Mouse (Mus musculus) yolk sac, embryonic 10.5 days (tissue): Measurements from ENCODE around the gene Klrb1f.
A peak's percentile ranks its signal among the peaks of the same experiment; 100 is the strongest.
"Not testable (repeated sequence)": the region's sequence is repeated elsewhere in the genome, so short reads cannot be mapped to it uniquely, and the experiment has no call there.

Source experiments
- DNase-seq: peaks from one replicate; pipeline ENCODE4 v3.0.0-alpha.2; 2017; ENCODE audit warnings: low spot score

Klrb1f gene

DNA sequence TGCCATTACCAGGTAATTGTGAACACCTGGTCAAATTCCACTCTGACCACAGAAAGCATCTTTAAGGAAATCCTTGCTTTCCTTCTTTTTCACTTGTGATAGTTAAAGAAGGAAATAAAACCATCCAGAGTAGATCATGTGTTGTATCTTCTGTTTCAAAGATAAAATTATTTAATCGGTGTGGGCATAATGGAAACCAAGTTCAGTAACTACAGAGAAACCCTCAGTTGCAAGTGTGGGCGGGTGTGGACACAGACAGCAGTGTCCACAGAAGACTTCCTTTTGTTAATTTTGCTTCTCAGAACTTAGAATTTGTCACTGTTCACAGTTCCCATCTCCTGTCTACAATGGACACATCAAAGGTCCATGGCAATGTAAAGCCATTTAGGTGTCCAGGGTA lies at the start of gene Klrb1f:
Gene Klrb1f (plus strand): TSS at position 301 of the 400 bp plus-strand sequence.
- DNase-seq, result no peak

DNA sequence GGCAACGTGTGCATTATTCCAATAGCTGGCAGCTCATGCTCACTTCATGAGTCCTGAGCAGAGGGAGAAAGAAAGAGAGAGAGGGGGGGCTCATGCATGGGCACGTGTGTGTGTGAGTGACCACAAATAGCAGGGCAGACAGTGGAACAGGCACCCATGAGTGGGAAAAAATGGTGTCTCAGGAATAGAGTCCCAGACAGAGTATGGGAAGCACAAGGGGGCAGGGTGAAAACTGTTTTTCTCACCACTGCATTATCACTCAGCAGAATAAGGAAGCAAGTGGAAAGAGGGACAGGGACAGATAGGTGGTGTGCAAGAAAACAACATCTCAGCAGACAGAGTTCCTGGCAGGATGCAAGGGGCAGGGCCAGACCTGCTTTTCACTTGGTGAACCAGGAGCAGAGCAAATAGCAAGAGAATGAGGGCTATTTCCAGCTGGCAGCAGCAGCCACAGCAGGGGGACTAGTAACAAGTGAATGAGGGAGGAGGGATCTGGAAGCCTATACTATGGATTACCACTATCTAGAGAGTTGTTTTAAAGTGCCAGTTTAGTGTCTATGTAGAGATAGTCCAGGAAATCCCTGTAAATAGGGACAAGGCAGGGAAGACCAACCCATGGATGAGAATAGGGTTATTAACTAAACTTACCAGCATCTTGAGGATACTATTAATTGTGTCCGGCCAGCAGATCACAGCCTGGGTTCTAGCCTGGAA lies 49.5 kb upstream of the Klrb1f start:
- no peak for DNase-seq

DNA sequence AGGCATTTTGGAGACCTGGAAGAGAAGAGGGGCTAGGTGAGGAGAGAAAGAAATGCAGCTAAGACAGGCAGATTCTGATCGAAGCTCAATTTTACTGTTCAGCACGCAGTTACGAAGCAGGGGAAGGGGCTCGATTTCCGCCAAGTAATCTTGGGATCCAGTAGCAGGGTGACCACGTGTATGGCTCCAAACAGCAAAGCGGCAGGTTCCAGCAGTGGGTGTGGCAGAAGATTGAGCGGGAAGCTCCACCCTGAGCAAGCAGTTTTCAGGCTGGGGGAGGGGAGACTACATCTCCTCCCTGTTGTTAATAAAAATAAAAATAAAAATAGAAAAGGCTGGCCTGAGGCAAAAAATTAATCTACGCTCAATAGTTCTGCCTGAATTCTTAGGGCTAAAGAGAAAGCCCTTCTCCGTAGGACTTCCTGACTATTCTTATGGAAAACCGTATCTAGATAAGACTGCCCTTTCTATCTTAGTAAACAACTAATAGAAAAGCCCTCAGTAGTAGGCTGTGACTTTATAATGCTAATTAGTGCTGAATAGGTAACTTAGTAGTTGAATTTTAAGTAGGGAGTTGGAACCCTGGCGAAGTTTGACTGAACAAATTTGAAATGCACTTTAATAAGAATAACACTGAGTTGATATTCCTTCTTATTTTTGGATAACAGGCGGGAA lies 48.8 kb upstream of the Klrb1f start:
- DNase-seq, result peak; percentile 17

DNA sequence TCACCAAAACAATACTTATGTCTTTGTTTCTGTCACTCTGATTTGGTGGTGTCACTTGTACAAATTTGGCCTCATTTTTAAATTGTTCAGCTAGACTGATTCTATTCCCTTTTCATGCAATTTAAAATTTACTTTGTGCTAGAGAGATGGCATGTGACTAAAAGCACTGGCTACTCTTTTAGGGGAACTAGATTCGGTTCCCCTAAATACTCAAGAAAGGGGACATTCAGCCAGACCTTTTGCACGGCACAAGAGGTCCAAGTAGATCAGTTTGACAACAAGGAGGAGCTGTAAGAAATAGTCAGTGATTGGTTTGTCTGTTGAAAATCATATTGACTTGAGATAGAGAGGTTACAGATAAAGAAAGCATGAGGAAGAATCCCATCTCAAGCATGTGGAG lies 44.3 kb upstream of the Klrb1f start:
- no peak for DNase-seq

DNA sequence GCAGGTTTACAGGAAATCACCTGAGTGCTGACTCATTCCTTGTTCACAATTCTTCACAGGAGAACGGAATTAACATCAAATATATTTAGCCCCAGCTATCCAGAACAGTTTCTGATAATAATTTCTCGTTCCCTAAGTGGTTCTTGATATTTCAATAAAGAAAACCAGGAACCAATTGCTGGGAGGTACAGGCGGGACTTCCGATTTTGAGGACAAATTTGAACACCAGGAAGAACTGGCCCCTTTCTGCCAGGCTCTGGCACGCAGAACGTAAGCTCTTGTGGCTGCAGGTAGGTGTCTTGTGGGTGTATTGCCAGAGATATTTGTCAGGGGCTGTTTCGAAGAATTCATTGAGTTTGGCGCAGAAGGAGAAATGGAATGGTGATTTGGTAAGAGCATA lies 37.1 kb upstream of the Klrb1f start:
- no peak for DNase-seq

DNA sequence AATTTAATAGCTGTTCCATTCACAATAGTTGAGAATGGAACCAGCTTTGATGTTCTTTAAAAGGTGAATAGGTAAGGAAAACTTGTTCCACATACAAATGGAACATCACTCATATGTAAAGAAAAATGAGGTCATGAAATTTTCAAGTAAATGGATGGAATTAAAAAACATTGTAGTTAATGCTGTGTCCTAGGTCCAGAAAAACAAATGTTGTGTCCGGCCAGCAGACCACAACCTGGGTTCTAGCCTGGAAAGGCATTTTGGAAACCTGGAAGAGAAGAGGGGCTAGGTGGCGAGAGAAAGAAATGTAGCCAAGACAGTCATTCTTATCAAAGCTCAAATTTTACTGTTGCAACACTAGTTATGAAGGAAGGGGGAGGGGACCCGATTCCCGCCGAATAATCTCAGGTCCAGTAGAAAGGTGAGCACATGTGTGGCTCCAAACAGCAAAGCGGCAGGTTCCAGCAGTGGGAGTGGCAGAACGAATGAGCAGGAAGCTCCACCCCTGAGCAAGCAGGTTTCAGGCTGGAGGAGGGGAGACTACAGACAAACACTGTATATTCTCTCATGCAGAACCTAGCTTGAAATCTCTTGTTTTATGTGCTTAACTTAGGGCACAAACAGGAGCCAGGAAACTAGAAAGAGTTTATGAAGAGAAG lies 35.7 kb upstream of the Klrb1f start:
- not testable (repeated sequence) for DNase-seq

DNA sequence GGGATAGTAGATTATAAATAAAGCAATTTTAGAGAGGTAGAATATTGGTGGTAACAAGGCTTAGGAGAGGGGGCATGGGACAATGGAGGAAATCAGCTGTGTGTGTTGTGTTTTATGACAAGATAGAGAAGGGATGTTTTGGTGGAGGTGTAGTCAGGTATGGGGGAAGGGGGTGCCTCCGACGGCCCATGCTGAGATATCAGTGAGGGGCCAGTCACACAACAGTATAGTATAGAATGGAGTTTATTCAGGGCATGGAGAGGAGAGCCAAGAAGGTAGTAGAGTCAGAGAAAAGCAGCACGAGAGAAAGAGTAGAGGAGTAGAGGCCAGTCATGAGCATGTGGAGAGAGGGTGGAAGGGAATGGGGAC lies 35.2 kb upstream of the Klrb1f start:
- no peak for DNase-seq

DNA sequence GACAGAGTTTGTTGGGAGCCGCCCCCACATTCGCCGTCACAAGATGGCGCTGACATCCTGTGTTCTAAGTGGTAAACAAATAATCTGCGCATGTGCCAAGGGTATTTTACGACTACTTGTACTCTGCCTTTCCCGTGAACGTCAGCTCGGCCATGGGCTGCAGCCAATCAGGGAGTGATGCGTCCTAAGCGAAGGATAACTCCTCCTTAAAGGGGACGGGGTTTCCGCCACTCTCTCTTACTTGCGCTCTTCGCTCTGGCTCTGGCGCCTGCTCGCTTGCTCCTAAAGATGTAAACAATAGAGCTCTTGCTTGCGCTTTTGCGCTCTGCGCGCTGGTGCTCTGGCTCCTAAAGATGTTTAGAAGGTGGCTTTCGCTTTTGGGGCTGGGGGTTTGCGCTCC lies 33.7 kb upstream of the Klrb1f start:
- not testable (repeated sequence) for DNase-seq

DNA sequence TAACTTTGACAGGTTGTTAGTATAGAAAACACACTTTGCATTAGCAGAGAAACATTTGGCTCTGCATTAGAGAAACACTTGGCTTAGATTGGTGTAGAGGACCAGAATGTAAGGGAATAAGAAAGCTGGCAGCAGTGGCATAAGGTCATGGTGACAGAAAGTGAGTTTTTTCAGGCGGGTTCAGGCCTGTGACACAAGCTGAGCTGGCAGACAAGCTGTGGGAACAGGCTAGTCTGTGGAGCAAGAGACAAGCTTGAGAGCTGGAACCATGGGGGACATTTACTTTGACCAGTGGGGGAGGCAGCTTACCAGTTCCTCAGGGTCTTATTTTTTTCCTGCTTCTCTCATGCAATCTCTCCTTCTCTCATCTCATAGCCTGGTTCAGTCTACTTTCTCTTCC lies 32.7 kb upstream of the Klrb1f start:
- DNase-seq, result no peak

DNA sequence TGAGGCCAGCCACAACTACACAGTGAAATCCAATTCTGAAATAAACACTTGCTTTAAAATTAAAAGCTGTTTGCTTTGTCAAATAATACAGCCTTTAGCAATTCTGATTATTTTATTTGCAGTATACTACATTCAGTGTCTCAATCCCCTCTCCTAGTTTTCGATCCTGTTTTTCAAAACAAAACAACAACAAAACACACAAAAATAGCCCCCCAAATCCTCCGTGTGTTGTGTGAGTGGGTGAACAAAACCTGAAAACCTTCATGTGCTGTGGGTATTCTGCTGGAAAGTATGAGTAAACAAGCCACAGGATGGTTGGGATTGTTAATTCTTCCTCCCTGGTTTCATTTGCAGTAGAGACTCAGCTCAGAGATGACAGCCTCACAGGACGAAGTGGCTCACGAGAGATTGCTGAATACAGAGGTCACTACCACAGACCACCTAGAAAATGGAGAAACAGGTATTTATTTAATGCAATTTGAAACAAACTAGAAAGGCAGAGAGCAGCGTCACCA lies 31.9 kb upstream of the Klrb1f start:
- no peak for DNase-seq

DNA sequence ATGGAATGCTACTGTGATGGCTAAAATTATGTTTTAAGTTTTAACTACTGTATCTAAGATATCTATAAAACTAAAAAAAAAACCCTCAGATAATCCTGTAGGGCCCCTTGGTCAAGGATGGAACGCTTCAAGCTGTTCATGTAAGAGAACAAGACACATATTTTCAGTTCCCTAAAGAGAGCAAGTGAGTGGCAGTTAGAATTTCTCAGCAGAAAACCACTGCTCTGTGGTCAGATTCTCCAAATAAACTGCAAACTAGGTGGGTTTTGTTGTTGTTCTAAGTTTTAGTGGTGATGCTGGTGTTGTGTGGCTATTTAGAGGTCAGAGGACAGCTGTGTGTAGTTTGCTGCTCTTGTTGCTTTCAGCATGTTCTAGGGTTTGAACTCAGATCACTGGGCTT lies 31.3 kb upstream of the Klrb1f start:
- no peak for DNase-seq

DNA sequence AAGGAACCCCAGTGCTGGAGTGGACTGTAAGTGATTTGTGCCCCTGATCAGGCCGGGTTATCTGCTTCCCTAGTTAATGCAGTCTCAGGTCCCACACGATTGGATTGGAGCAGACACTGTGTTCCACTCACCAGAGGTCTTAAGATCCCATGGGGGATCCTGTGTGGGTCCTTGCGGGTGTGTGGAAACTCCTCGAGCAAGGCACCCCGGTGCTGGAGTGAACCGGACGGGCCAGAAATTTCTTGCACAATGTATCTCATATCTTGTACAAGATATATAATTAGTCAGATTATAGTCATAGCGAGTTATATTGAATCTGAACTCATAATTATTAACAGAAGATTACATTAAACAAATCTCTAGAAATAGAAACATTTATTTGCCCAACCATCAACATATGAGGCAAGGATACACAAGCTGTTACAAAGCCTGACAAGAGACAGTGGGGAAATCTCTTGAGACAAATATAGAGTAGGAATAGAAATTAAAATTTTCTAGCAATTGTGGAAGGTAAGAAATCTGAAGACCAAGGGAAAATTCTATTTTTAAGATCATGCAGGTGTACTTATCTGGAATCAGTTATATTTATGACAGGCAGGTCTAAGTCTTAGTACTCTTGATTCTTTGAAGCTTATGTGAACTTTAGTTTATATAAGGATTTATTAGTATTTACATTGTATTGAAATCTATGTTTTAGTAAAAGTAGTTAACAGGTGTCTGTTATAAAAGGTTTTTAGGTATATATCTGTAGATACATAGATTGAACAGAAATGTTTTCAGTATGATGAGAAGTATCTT lies 18.1 kb upstream of the Klrb1f start:
- no peak for DNase-seq

DNA sequence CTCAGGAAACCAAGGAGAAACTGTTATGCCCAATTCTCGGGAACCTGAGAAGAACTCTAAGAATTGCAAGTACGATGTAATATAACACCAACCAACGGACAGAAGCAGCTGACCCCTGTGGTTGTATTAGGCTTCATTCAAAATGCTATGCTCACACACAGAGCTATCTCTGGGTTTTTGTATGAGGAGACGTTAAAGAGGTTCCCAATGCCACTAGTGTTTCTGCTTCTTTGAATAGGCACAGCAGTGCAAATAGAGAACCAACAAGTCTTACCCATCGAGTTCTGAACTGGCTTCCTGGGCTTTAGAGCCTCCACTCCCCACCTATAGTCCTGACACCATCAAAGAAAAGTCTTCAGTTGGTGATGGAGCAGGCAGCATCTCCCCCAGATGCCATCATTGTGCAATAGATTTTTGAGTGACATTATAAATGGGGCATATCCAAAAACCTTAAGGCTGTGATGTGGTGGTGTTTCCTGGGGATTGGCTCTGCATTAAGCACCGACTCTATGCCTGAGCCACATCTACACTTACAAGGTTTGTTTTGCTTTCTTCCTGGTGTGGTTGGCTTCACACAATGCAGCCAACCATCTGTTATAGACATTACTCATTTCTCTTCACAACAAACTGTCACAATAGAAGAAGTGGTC lies 15.4 kb upstream of the Klrb1f start:
- no peak for DNase-seq

DNA sequence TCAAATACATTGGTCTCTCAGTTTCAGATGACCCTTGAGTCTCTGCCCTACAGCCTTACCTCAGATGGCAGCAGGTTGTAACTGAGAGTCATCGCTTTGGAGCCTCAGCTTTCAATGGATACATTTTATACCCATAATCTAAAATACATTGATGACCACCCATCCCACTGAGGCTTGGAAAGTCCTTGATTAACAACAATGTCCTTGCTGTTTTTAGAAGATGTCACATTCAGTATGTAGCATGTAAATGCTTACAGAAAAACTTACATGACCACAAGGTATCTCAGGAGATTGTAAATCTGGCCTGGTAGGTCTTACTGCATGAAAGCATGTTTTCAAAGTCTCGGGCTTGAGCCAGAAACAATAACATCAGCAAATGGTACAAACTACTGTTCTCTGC lies 14.7 kb upstream of the Klrb1f start:
- DNase-seq, result no peak

DNA sequence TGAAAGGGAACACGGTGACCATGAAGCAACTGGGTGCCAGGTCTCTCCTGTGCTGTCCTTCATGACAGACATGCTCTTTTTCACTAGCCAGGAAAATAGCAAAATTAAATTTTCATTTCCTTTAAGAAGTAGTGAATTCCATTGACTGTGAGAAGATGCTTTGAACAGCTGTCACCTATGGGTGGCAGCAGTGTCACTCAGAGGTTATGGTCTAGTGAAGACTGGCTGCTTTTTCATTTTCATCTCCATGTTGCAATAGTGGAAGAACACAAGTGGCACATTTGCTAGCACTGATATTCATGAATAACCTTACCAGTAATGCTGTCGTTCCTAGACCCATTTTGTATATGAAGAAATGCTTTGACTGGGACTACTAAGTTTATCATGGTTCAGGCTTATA lies 12.3 kb upstream of the Klrb1f start:
- DNase-seq, result no peak

DNA sequence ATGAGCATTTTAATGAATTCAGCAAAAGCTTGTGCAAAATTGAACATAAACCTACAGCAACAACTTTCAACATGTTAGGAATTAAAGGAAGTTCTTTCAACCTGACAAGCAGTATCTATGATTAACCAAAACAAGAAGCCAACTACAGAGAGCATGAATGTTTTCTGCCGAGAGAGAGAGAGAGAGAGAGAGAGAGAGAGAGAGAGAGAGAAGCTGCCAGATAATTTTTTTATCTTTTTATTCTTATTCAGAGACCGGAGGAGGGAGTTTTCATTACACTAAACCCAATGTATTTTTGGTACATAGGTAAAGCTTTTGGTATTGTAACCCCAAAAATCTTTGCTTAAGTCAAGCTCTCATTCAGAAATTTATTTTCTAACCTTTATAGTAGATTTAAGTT lies 10.7 kb upstream of the Klrb1f start:
- no peak for DNase-seq

DNA sequence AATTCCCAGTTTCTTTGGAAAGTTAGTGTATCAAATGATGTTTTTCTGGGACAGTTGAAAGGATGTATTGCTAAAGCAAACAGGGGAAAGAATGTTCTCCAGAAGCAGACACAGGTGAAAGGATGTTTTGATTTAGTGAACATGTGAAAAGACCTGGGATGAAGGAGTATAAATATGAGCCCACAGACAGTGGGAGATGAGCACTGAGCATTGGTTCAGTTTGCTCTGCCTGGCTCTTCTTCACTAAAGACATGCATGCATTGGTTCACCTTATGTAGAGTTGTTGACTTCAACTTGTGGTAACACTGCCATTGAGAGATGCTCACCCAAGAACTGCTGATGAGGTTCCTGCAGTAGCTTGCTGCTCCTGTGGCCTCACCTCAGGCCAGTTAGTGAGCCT lies 9.4 kb upstream of the Klrb1f start:
- no peak for DNase-seq

DNA sequence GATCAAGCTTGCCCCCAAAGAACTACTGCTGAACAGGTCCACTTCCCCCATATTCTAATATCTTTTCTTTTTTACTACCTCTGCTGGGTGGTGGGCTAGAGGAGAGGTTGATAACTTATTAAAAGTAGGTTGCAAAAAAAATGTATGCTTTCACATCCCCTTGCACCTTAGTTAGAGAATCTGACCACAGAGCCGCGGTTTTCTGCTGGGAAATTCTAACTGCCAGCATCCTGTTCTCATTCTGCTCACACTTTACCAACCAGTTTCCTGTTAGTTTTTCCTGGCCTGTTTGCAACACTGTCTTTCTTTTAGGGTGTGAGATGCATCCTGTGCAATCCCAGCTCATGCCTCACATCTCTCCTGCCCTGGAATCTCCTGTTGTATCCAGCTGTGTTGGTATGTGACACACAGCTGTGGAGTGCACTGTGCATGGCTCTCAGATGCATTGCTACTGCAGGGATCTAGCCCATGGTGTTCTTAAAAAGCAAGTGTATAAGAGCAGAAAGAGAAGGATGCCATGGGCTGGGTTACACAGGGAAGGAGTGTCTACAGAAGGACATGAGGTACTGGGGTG lies 8.7 kb upstream of the Klrb1f start:
- no peak for DNase-seq

DNA sequence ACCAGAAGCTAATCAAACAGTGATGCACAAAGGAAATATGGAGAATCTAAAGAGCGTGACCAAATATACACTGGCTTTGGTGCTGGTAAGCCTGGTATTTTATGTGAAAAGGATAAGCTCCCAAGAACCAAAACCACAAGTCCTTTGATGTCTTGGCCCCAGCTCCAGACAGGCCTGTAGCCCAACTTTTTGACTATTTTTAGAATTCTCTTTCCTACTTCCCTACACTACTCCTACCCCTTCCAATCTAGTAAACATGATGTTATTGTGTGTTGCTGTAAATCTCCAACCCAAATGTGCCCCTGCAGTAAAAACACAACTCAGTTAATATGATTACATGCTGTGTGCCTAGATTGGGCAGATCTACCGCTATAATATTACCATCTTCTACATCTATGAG lies 4.2 kb upstream of the Klrb1f start:
- no peak for DNase-seq

DNA sequence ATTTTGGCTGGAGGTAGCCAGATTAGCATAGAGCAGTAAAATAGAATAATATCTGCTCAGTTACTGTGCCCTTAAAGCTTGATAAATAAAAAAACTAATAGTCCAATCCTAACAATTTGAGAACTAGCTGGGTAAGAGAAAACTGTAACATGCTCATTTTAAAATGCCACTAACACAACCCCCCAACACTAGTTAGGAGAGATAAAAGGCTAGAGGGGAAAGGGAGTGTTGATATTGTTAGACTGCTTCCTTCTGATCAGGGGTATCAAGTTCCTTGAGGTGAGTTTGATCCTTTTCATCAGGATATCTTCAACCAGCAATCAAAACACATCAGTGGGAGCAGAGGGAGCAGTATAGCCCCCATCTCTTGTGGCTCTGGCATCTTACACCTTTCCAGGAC lies 3.2 kb upstream of the Klrb1f start:
- no peak for DNase-seq

DNA sequence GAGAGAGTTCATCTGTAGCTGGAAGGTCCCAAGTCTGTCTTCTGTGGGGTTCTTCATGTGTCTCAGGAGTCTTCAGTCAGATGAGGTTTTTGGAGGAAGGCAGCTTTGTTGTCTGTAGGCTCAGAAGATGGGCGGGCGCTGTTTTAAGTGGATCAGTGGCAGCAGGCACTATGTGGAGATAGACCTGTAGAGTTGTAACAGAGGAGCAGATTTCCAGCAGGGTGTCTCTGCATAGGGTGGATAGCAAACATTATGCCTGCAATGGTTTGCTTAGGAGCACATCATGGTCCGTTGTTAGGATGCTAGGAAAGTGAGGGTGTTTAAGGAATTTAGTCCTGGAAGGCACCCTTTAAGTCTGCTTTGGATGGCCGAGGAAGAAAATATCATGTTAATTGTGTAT lies 2.7 kb downstream of the Klrb1f start:
- DNase-seq, result no peak
